Mouse (Mus musculus) kidney, embryonic 15.5 days (tissue): ENCODE measurements around the gene Lhx5. TPM values are rescaled to one million over a fixed set of nuclear protein-coding genes. Genes with fewer than 3 reads are reported as not detected.

Experiments
- ATAC-seq: fragments of 200-750 bp; cut with Nextera tagmentation; replicated peaks from 2 replicates; pipeline ENCODE4 v1.8.0; 2017; ENCODE audit warnings: moderate TSS enrichment; ENCODE audit not compliant: low FRiP score
- H3K27ac ChIP-seq: fragments of 300-500 bp; sonication (generic); 2 replicates; pipeline ENCODE4 v1.5.1; 2015; ENCODE audit warnings: mild to moderate bottlenecking, inconsistent platforms
- H3K27me3 ChIP-seq: fragments of 300-500 bp; sonication (generic); 2 replicates; pipeline ENCODE4 v1.6.1; 2015; ENCODE audit warnings: inconsistent platforms
- H3K36me3 ChIP-seq: fragments of 300-500 bp; sonication (generic); 2 replicates; pipeline ENCODE4 v1.6.1; 2015; ENCODE audit warnings: inconsistent platforms
- H3K4me1 ChIP-seq: fragments of 300-500 bp; sonication (generic); 2 replicates; pipeline ENCODE4 v1.6.1; 2015; ENCODE audit warnings: inconsistent platforms
- H3K4me2 ChIP-seq: fragments of 300-500 bp; sonication (generic); 2 replicates; pipeline ENCODE4 v1.6.1; 2015; ENCODE audit warnings: moderate library complexity, mild to moderate bottlenecking, inconsistent platforms
- H3K4me3 ChIP-seq: fragments of 300-500 bp; sonication (generic); replicated peaks from 2 replicates; pipeline ENCODE4 v1.5.1; 2015; ENCODE audit warnings: mild to moderate bottlenecking, inconsistent platforms
- H3K9ac ChIP-seq: fragments of 300-500 bp; sonication (generic); 2 replicates; pipeline ENCODE4 v1.6.1; 2015; ENCODE audit warnings: mild to moderate bottlenecking, inconsistent platforms
- H3K9me3 ChIP-seq: fragments of 300-500 bp; sonication (generic); replicated peaks from 2 replicates; pipeline ENCODE4 v1.6.1; 2016; ENCODE audit warnings: inconsistent platforms
- WGBS: fragments of 180-500 bp; shearing (Covaris S2); methylation state at CpG from one replicate; pipeline ENCODE4 v1.1.7; 2015; ENCODE audit warnings: mixed read lengths; 5-methylcytosine and 5-hydroxymethylcytosine counted together
- polyA plus RNA-seq: library from polyadenylated mRNA; unstranded; fragments of >200 nt; fragmentation: Nextera tagmentation; extraction: Ambion mirVana; gene quantifications from 2 replicates; pipeline ENCODE4 v1.2.1, GENCODE M21; 2015

Gene Lhx5
- polyA plus RNA-seq, 1 experiment from 2014 or later: not detected

DNA sequence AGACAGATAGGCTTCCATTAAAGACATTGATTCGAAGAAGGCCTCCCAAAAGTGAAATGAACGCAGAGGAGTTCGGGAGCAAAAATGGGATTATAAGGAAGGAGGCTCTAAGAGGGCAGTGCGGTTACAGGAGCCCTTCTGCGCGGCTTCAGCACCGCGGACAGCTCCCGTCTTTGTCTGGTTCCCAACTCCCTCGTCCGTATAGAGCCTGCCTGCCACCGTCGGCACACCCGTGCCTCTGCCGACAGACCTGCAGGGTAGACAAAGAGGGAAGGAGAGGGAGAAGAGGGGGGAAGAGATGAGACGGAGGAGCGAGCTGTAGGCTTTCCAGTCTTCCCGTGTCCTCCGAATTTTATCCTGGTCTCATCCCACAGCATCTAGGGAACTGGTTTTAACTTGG is 7.5 kb upstream of the Lhx5 start:
- under 1% methylated on average over 19 of the region's 19 CpGs for WGBS
- ATAC-seq: no peak
- Histone ChIP-seq H3K9ac (no peak overlapping the region), H3K4me2 (no peak overlapping the region), H3K36me3 (no peaks in the 10 kb centered on the region), H3K27me3 (peaks cover 98% of the 10 kb centered on the region), H3K4me3 (no peak overlapping the region), H3K9me3 (no peaks in the 10 kb centered on the region), H3K27ac (no peak overlapping the region), H3K4me1 (peaks cover 9% of the 10 kb centered on the region; the same call in 1 of the 2 replicates)

DNA sequence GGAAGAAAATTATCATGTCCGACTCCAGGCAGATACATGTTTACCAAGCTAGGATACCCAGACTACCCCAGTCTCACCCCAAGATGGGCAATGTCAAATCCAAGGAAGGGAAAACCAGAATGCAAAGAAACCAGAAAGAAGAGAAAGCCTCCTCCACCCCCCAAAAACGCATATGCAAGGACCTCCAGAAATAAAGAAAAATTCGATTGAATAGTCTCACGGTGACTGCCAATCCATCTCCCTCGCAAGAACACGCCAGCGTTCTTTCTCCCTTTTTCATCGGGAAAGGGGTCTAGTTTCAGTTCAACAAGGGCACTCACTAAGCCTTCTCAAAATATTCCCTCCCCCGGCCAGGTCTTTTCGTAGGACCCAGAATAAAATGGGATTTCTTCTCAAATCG is 6.8 kb upstream of the Lhx5 start:
- no peaks in the 10 kb centered on the region for H3K9me3 ChIP-seq
- no peaks in the 10 kb centered on the region for H3K36me3 ChIP-seq
- under 1% methylated on average over 11 of the region's 11 CpGs for WGBS
- H3K27ac ChIP-seq: no peak overlapping the region
- peaks cover 98% of the 10 kb centered on the region for H3K27me3 ChIP-seq
- H3K4me3 ChIP-seq: no peak overlapping the region
- no peak for ATAC-seq
- H3K4me2 ChIP-seq: no peak overlapping the region
- peaks cover 9% of the 10 kb centered on the region; the same call in 1 of the 2 replicates for H3K4me1 ChIP-seq
- no peak overlapping the region for H3K9ac ChIP-seq

DNA sequence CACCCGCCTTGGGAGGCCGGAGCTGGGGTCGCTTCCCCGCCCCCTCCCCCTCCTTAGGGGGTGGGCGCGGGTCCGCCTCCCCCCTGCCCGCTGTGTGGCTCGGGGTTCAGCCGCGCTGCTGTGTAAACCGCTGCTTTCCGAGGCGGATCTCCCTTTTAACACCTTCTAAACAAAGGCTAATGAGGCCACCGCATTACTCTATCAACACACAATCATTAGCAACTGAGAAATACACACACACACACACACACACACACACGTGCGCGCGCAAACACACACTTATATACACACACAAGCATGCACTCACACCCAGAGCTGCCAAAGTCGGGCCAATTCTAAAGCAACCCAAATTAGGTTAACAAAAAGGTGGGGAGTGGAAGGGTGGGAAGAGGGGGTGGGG is 5.8 kb upstream of the Lhx5 start:
- no peak overlapping the region for H3K4me3 ChIP-seq
- H3K36me3 ChIP-seq: no peaks in the 10 kb centered on the region
- H3K27ac ChIP-seq: no peak overlapping the region
- H3K27me3 ChIP-seq: peaks cover 97% of the 10 kb centered on the region
- no peak overlapping the region for H3K9ac ChIP-seq
- 0% methylated on average over 15 of the region's 20 CpGs for WGBS
- ATAC-seq: no peak
- H3K4me2 ChIP-seq: no peak overlapping the region
- no peaks in the 10 kb centered on the region for H3K9me3 ChIP-seq
- H3K4me1 ChIP-seq: peaks cover 9% of the 10 kb centered on the region; the same call in 1 of the 2 replicates

GRCm38 (mm10) chr5:120426572-120426971 is 4.9 kb upstream of the Lhx5 start:
- no peak overlapping the region for H3K4me2 ChIP-seq
- peaks cover 97% of the 10 kb centered on the region for H3K27me3 ChIP-seq
- no peak overlapping the region for H3K27ac ChIP-seq
- no peak overlapping the region for H3K9ac ChIP-seq
- peaks cover 11% of the 10 kb centered on the region for H3K4me1 ChIP-seq
- H3K36me3 ChIP-seq: no peaks in the 10 kb centered on the region
- no peak overlapping the region for H3K4me3 ChIP-seq
- WGBS: 0% methylated on average over 10 of the region's 10 CpGs
- no peaks in the 10 kb centered on the region for H3K9me3 ChIP-seq
- no peak for ATAC-seq

GRCm38 (mm10) chr5:120427451-120427938 is 4.0 kb upstream of the Lhx5 start:
- no peak for ATAC-seq
- under 1% methylated on average over 33 of the region's 33 CpGs for WGBS

DNA sequence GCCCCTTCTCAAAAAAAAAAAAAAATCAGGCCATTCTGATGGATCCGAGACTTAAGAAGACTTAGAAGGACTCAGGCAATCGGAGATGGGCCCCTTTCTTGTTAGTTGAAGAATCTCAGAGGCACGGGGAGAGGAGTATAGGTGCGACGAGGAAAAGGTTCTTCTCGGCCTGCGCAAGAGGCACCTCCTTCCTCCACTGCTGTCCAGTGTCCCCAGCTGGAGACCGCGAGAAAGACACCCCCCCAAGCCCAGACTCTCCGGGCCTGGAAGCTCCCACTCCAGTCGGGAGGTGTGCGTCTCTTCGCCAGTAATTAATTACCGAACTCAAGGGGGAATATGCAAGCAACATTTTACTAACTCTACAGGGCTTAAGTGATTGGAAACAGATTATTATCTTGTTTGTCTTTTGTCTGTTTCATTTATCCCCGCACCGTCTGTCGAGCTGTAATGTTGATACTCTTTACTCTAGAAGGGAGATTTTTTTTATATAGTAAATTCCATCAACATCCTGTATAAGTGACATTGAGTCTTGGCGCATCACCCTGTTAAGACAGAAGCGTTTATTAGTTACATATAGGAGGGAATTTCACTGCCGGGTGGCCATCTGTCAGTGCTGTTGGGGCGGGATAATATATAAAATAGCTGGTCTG is 3.2 kb upstream of the Lhx5 start:
- no peak overlapping the region for H3K9ac ChIP-seq
- H3K27ac ChIP-seq: no peak overlapping the region
- H3K36me3 ChIP-seq: no peaks in the 10 kb centered on the region
- H3K9me3 ChIP-seq: no peaks in the 10 kb centered on the region
- no peak for ATAC-seq
- no peak overlapping the region for H3K4me2 ChIP-seq
- peaks cover 19% of the 10 kb centered on the region for H3K4me1 ChIP-seq
- H3K27me3 ChIP-seq: peaks cover 97% of the 10 kb centered on the region
- no peak overlapping the region for H3K4me3 ChIP-seq
- 2% methylated on average over 21 of the region's 21 CpGs for WGBS

More at GRCm38 (mm10) chr5:120427451-120427938, 4.0 kb upstream of the Lhx5 start:
- no peak overlapping the region for H3K4me2 ChIP-seq
- H3K4me3 ChIP-seq: no peak overlapping the region
- H3K36me3 ChIP-seq: no peaks in the 10 kb centered on the region
- H3K27ac ChIP-seq: no peak overlapping the region
- H3K27me3 ChIP-seq: peaks cover 97% of the 10 kb centered on the region
- H3K9ac ChIP-seq: no peak overlapping the region
- H3K4me1 ChIP-seq: peaks cover 19% of the 10 kb centered on the region
- H3K9me3 ChIP-seq: no peaks in the 10 kb centered on the region

- 0% methylated on average over 5 of the region's 6 CpGs for WGBS
- Histone ChIP-seq H3K9ac (no peak overlapping the region), H3K4me1 (peaks cover 19% of the 10 kb centered on the region), H3K4me2 (no peak overlapping the region), H3K9me3 (no peaks in the 10 kb centered on the region), H3K4me3 (no peak overlapping the region), H3K36me3 (no peaks in the 10 kb centered on the region), H3K27me3 (peaks cover 97% of the 10 kb centered on the region), H3K27ac (no peak overlapping the region)
- ATAC-seq: no peak
These were observed 2.5 kb upstream of the Lhx5 start for GRCm38 (mm10) chr5:120428990-120429389.

DNA sequence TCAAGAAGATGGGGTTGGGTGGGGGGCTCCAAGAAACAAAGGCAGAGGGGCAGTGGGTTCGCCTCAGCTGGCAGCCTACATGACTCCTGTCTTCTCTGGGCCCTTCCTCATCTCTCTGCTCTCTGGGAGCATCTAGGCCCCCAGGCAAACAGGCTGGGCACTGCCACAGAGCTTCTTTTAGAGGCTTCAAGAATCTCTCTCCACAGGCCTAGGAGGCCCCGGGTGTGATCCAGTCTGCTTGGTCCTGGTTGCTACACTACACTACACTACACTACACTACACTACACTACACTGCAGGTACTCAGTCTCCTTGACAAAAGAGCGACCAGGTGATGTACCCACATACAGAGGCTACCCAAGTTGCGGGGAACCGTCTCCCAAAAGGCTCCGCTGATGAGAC is 1.8 kb upstream of the Lhx5 start:
- H3K36me3 ChIP-seq: no peaks in the 10 kb centered on the region
- no peak overlapping the region for H3K27ac ChIP-seq
- no peak for ATAC-seq
- no peaks in the 10 kb centered on the region for H3K9me3 ChIP-seq
- H3K9ac ChIP-seq: no peak overlapping the region
- H3K4me1 ChIP-seq: peaks cover 19% of the 10 kb centered on the region
- 4% methylated on average over 6 of the region's 6 CpGs for WGBS
- H3K27me3 ChIP-seq: peaks cover 97% of the 10 kb centered on the region
- H3K4me3 ChIP-seq: no peak overlapping the region
- H3K4me2 ChIP-seq: no peak overlapping the region

DNA sequence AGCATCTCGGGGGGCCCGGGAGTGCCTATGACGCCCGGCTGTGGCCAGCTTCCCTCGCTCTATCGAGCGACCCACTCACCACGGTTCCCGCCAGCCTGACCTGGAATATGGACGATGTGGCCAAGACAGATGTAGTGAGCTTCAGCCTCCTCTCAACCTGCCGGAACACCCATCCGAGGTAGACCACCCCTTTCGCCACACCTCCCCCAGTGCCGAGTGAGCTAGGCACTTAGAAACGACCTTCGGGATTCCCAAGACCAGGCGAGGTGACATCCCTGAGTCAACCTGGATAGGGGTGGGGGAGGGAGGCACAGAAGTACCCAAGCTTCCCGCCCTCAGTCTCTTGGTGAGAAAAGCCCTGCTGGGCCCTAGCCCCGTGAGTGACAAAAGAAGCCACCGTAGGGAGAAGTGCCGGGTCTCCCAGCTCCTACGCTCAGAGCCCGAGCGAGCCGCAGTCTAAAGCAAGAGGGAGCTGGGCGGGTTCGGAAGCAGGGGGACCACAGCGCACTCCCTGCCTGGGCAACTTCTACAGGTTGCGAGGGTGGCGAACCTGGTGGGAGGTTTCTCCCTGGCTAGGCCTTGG is 407 bp upstream of the Lhx5 start:
- H3K9ac ChIP-seq: no peak overlapping the region
- no peaks in the 10 kb centered on the region for H3K36me3 ChIP-seq
- no peak overlapping the region for H3K27ac ChIP-seq
- WGBS: 1% methylated on average over 30 of the region's 30 CpGs
- H3K4me1 ChIP-seq: peaks cover 30% of the 10 kb centered on the region
- ATAC-seq: no peak
- H3K9me3 ChIP-seq: no peaks in the 10 kb centered on the region
- H3K4me2 ChIP-seq: no peak overlapping the region
- H3K4me3 ChIP-seq: no peak overlapping the region
- H3K27me3 ChIP-seq: peaks cover 98% of the 10 kb centered on the region

DNA sequence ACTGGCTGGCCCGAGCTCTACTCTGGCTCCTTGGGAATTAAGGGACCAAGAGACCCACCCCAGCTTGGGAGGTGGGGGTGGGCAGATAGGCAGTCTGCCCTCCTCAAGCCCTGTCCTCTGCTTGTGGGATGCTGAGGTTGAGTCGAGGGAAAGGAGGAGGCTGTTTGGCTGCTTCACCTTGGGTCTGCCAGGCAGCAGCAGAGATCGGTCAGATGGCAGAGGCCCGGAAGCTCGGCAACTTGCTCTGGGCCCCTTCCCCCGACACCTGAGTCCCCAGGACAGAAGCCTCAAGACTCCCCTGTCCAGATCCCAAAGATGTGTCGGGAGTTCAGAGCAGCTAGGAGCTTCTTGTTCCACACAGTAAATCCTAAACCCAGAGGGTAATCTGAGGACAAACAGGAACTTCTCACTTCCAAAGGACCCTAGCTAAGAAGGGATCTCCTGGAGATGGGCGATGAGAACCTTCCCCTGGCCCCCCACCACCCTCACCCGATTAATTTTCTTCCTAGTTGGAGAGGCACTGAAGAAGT is 1.1 kb downstream of the Lhx5 start:
- no peak for ATAC-seq
- Histone ChIP-seq H3K4me3 (no peak overlapping the region), H3K27ac (no peak overlapping the region), H3K4me1 (peaks cover 35% of the 10 kb centered on the region), H3K4me2 (no peak overlapping the region), H3K9me3 (no peaks in the 10 kb centered on the region), H3K9ac (no peak overlapping the region), H3K36me3 (no peaks in the 10 kb centered on the region), H3K27me3 (peaks cover 98% of the 10 kb centered on the region)
- WGBS: 0% methylated on average over 9 of the region's 9 CpGs

DNA sequence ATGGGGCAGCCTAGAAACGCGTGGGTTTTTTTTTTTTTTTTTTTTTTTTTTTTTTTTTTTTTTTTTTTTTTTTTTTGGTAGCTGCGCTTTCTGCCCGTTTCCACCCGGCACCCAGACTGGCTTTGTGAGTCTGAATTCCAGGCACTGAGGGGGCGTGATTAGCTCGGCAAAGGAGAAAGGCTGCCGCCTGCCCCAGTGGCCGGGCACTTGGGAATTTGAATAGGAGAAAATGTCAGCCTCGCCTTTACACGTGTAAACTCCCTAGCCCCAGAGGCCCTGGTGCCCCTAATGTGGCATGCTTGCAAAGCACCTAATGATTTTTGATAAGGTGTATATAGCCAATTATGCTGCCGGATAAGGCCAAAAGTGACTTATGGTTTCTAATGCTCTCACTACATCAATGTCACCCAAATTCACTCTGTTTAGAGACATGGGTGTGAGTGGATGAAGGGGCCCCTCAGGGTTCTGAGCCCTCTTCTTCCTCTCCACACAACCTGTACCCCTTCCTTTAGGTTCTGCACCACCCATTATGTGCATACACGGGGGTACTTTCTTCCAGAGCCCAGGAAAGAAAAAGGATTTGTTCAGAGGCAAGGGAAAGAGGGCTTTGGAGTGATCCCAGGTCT is 1.7 kb downstream of the Lhx5 start:
- 0% methylated on average over 12 of the region's 13 CpGs for WGBS
- ATAC-seq: no peak
- no peak overlapping the region for H3K4me3 ChIP-seq

DNA sequence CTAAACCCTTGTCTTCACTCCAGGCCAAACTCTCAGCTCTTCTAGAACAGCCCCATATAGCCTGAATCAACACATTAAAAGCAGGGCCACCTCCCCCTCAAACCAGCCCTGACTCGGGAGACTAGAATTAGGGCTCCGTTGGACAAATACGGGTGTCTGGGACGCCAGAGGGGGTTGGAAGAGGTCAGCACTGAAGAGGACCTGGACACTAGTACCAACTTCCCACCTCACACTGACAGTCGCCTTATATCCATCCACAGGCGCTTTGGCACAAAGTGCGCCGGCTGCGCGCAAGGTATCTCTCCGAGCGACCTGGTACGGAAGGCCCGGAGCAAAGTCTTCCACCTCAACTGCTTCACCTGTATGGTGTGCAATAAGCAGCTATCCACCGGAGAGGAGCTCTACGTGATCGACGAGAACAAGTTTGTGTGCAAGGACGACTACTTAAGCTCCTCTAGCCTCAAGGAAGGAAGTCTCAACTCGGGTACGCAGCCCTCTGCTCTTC is 2.8 kb downstream of the Lhx5 start:
- Histone ChIP-seq H3K27ac (no peak overlapping the region), H3K4me1 (peaks cover 33% of the 10 kb centered on the region), H3K27me3 (peaks cover 99% of the 10 kb centered on the region), H3K9me3 (no peaks in the 10 kb centered on the region), H3K4me2 (no peak overlapping the region), H3K9ac (no peak overlapping the region), H3K4me3 (no peak overlapping the region), H3K36me3 (no peaks in the 10 kb centered on the region)
- ATAC-seq: no peak
- 2% methylated on average over 21 of the region's 21 CpGs for WGBS

More for the DNA sequence above, 1.7 kb downstream of the Lhx5 start:
- peaks cover 34% of the 10 kb centered on the region for H3K4me1 ChIP-seq
- H3K27me3 ChIP-seq: peaks cover 98% of the 10 kb centered on the region
- H3K27ac ChIP-seq: no peak overlapping the region
- H3K9me3 ChIP-seq: no peaks in the 10 kb centered on the region
- no peaks in the 10 kb centered on the region for H3K36me3 ChIP-seq
- H3K4me2 ChIP-seq: no peak overlapping the region
- no peak overlapping the region for H3K9ac ChIP-seq
